In genomic region chr17:4636796-4637353, GRCm38 (mm10) we compare ENCODE assay signal across 20 mouse cellular contexts.
DNase-seq lines count a peak whose midpoint lies in the region; ATAC-seq lines count a peak whose summit lies in the region.
"Had no signal": no experiment of that assay in that cellular context is flagged by ENCODE, and none has a peak within 500 bp of the region (broad histone marks: within the 10 kb centered on the region; RNA-seq: fewer than 3 reads in every experiment).

No protein-coding gene starts in this region.

- no peaks in the 10 kb centered on the region for H3K27me3 ChIP-seq in forebrain, embryonic 14.5 days (replicated peaks; ENCODE audit: control insufficient read depth, insufficient read depth, low read length)
- no peaks in the 10 kb centered on the region for H3K27me3 ChIP-seq in forebrain, embryonic 11.5 days (ENCODE audit: control insufficient read depth, insufficient read depth, low read length)
- H3K27me3 ChIP-seq: CH12.LX; kidney, embryonic 15.5 days; liver, embryonic 12.5 days; neural tube, embryonic 15.5 days had no signal

- no peaks in the 10 kb centered on the region for H3K36me3 ChIP-seq in forebrain, embryonic 14.5 days (ENCODE audit: control insufficient read depth, insufficient read depth, low read length)
- no peaks in the 10 kb centered on the region for H3K36me3 ChIP-seq in forebrain, embryonic 11.5 days (ENCODE audit: control insufficient read depth, insufficient read depth, low read length)
- H3K36me3 ChIP-seq: embryonic facial prominence, embryonic 10.5 days; kidney, embryonic 15.5 days; liver, embryonic 12.5 days; neural tube, embryonic 15.5 days had no signal

- H3K9me3 ChIP-seq in forebrain, embryonic 14.5 days (replicated peaks; ENCODE audit: control insufficient read depth, low read length): no peaks in the 10 kb centered on the region
- no peaks in the 10 kb centered on the region for H3K9me3 ChIP-seq in forebrain, embryonic 11.5 days (ENCODE audit: control insufficient read depth, low read length)
- H3K9me3 ChIP-seq: embryonic facial prominence, embryonic 10.5 days; kidney, embryonic 15.5 days; liver, embryonic 12.5 days; neural tube, embryonic 15.5 days had no signal

- no peak overlapping the region for H3K9ac ChIP-seq in forebrain, embryonic 14.5 days (ENCODE audit: low read length)
- H3K9ac ChIP-seq in forebrain, embryonic 11.5 days (ENCODE audit: low read length): no peak overlapping the region
- H3K9ac ChIP-seq: kidney, embryonic 15.5 days; liver, embryonic 12.5 days; neural tube, embryonic 15.5 days had no signal

- H3K4me1 ChIP-seq in forebrain, embryonic 14.5 days (ENCODE audit: control insufficient read depth, insufficient read depth, low read length): peaks cover 6% of the 10 kb centered on the region; the same call in 1 of the 2 replicates
- 0 out of 2 replicates have a peak, but pooled peaks cover 2% of the 10 kb centered on the region for H3K4me1 ChIP-seq in forebrain, embryonic 11.5 days (replicated peaks; ENCODE audit: control insufficient read depth, insufficient read depth, low read length)
- H3K4me1 ChIP-seq: embryonic facial prominence, embryonic 10.5 days; liver, embryonic 12.5 days; neural tube, embryonic 15.5 days had no signal

- ATAC-seq in forebrain, embryonic 14.5 days: peak; percentile 54; the same call in 1 of the 2 replicates
- ATAC-seq in forebrain, embryonic 11.5 days (replicated peaks; ENCODE audit: low FRiP score): no peak
- ATAC-seq: hindbrain, embryonic 16.5 days; intestine, postnatal 0 days; liver, embryonic 12.5 days had no signal

- no peak overlapping the region for H3K4me2 ChIP-seq in forebrain, embryonic 14.5 days (ENCODE audit: low read length)
- no peak overlapping the region for H3K4me2 ChIP-seq in forebrain, embryonic 11.5 days (ENCODE audit: low read depth, low read length, severe bottlenecking)
- H3K4me2 ChIP-seq: kidney, embryonic 15.5 days; liver, embryonic 12.5 days; neural tube, embryonic 15.5 days had no signal

- H3K4me3 ChIP-seq in forebrain, embryonic 14.5 days (ENCODE audit: low read depth, low read length): no peak overlapping the region
- H3K4me3 ChIP-seq in forebrain, embryonic 11.5 days (ENCODE audit: low read depth, low read length): no peak overlapping the region
- H3K4me3 ChIP-seq: embryonic facial prominence, embryonic 10.5 days; gastrocnemius, adult 2 months; kidney, embryonic 15.5 days; liver, embryonic 12.5 days; neural tube, embryonic 15.5 days had no signal

- DNase-seq in forebrain, embryonic 14.5 days (ENCODE audit: low spot score): peak; percentile 56
- DNase-seq in forebrain, embryonic 11.5 days (ENCODE audit: low spot score): no peak
- peak; percentile 10 to 17 for DNase-seq in heart, postnatal 10 days
- no peak for DNase-seq in heart, adult 8-10 months (ENCODE audit: low spot score)
- peak; percentile 5 for DNase-seq in right cerebral cortex, adult 18-20 months
- DNase-seq in right cerebral cortex, postnatal 25 days: no peak
- DNase-seq in thymus, postnatal 36 days: no peak
- no peak for DNase-seq in spleen, postnatal 10 days (ENCODE audit: low spot score in 2 of 2)
- DNase-seq: cerebellum, adult 2 months; gastrocnemius, adult 2 months; lung, adult 2 months; lung, postnatal 4 days; right cerebral cortex, postnatal 4 days had no signal

- H3K27ac ChIP-seq in forebrain, embryonic 14.5 days (ENCODE audit: low read depth, low read length): no peak overlapping the region
- no peak overlapping the region for H3K27ac ChIP-seq in forebrain, embryonic 11.5 days (ENCODE audit: low read depth, low read length)
- H3K27ac ChIP-seq: embryonic facial prominence, embryonic 10.5 days; gastrocnemius, adult 2 months; kidney, embryonic 15.5 days; liver, embryonic 12.5 days; neural tube, embryonic 15.5 days had no signal

- 8% methylated on average over 5 of the region's 5 CpGs for WGBS in forebrain, embryonic 14.5 days
- 48% methylated on average over 5 of the region's 5 CpGs for WGBS in forebrain, embryonic 11.5 days

- intact Hi-C loops in heart, postnatal 10 days (cut with DNase I): no loop called here

Comparison
In these comparisons a context has a peak if more than half of its experiments do, and no peak if none do; other contexts are left out.
1. DNase-seq: peak in forebrain, embryonic 14.5 days (single experiment), heart, postnatal 10 days (2 of 2) and right cerebral cortex, adult 18-20 months (single experiment); none in forebrain, embryonic 11.5 days (single experiment), heart, adult 8-10 months (single experiment), right cerebral cortex, postnatal 25 days (single experiment), thymus, postnatal 36 days (0 of 2) and spleen, postnatal 10 days (0 of 2).